Mouse (Mus musculus) lung, adult 2 months (tissue): ENCODE data around the gene Slamf8.

Experiments
- CTCF ChIP-seq: fragments of 200-500 bp; IDR thresholded peaks from 2 replicates; pipeline ENCODE4 v1.5.1; 2011; ENCODE audit warnings: mild to moderate bottlenecking, low read length, control low read depth; ENCODE audit not compliant: insufficient read depth
- POLR2A ChIP-seq: fragments of 200-500 bp; IDR thresholded peaks from 2 replicates; pipeline ENCODE4 v1.6.1; 2011; ENCODE audit warnings: low read depth, mild to moderate bottlenecking, control low read depth, low read length, borderline replicate concordance; ENCODE audit errors: extremely low read depth

DNA sequence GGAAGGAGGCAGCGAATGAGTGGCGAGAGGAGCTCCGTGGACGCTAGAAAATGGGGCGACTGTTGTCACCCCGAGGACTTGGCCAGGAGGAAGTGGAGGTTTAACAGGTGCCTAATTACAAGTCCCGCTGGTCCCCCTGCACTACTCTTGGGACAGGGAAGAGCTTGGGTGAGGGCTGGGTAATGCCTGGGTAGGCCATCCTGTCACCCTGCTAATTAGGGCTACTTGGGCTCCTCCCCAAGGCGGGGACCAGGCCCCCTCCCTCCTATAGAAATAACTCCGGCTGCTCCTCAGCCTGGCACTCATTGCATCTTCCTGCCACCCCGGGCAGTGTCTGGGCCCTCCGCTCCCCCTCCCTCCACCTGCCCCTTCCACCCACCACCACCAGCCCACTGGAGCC is 34.7 kb downstream of the Slamf8 start, which contains the start of gene Vsig8:
- TF ChIP-seq CTCF (no peak), POLR2A (no peak)
